Mouse (Mus musculus): ENCODE results near the gene Mup6.
"Not testable (repeated sequence)": the region's sequence is repeated elsewhere in the genome, so short reads cannot be mapped to it uniquely, and the experiment has no call there.

Mup6 gene

GRCm38 (mm10) chr4:59963405-59964344 is at the start of gene Mup6:
Mup6 (plus strand) TSS chr4:59964294.
- no peak for DNase-seq

- DNase-seq: peak; percentile 19
These were observed 49.3 kb upstream of the Mup6 start, which contains the start of gene Slc46a2 for GRCm38 (mm10) chr4:59914608-59915403. Slc46a2 (minus strand) TSS chr4:59915056.

GRCm38 (mm10) chr4:59917966-59918365 is 46.1 kb upstream of the Mup6 start:
- no peak for DNase-seq

GRCm38 (mm10) chr4:59925082-59925481 is 39.0 kb upstream of the Mup6 start:
- no peak for DNase-seq

GRCm38 (mm10) chr4:59927666-59928065 is 36.4 kb upstream of the Mup6 start:
- no peak for DNase-seq

- peak; percentile 87 for DNase-seq
These were observed 35.7 kb upstream of the Mup6 start for GRCm38 (mm10) chr4:59928347-59928746.

- peak; percentile 9 for DNase-seq
These were observed 31.4 kb upstream of the Mup6 start for GRCm38 (mm10) chr4:59932505-59933281.

GRCm38 (mm10) chr4:59937543-59937942 is 26.6 kb upstream of the Mup6 start:
- DNase-seq: no peak

GRCm38 (mm10) chr4:59960610-59961009 is 3.5 kb upstream of the Mup6 start, which contains the start of gene Mup4:
Mup4 (minus strand) TSS chr4:59960710.
- no peak for DNase-seq

- not testable (repeated sequence) for DNase-seq
These were observed 33.8 kb downstream of the Mup6 start for GRCm38 (mm10) chr4:59997894-59998293.

- not testable (repeated sequence) for DNase-seq
These were observed 56.0 kb downstream of the Mup6 start for GRCm38 (mm10) chr4:60020141-60020540.

- not testable (repeated sequence) for DNase-seq
These were observed 65.4 kb downstream of the Mup6 start for GRCm38 (mm10) chr4:60029334-60030111.
